Mouse (Mus musculus): ENCODE measurements around the gene Spty2d1.

GRCm38 (mm10) chr7:47013131-47013767 is 5.0 kb upstream of the Spty2d1 start:
- TF ChIP-seq CTCF (IDR thresholded peaks at IDR 0.05 in 2 of 3, conservative IDR thresholded peaks at IDR 0.05 in 1 of 3; ENCODE audit: control insufficient read depth in 1 of 3, insufficient read depth in 1 of 3, low read depth in 2 of 3, low read length in 3 of 3, poor library complexity in 1 of 3, severe bottlenecking in 1 of 3), result no peak
- no peak for TF ChIP-seq SMC3 (IDR thresholded peaks at IDR 0.05; ENCODE audit: low read depth, low read length)
- no peak for TF ChIP-seq EP300 (IDR thresholded peaks at IDR 0.05; ENCODE audit: low read depth in 1 of 2, low read length in 2 of 2)
- no peak for TF ChIP-seq ELF1 (IDR thresholded peaks at IDR 0.05; ENCODE audit: low read depth, low read length)
- no peak for TF ChIP-seq KAT2A (conservative IDR thresholded peaks at IDR 0.05; ENCODE audit: low read depth, low read length)
- no peak for TF ChIP-seq RCOR1 (IDR thresholded peaks at IDR 0.05; ENCODE audit: low read depth, low read length)
- TF ChIP-seq USF2 (IDR thresholded peaks at IDR 0.05; ENCODE audit: borderline replicate concordance in 1 of 2, insufficient read depth in 1 of 2, low read depth in 1 of 2, low read length in 2 of 2), result no peak
- TF ChIP-seq ZNF384 (IDR thresholded peaks at IDR 0.05; ENCODE audit: low read depth, low read length), result no peak
- no peak for TF ChIP-seq POLR2A (IDR thresholded peaks at IDR 0.05; ENCODE audit: control insufficient read depth in 1 of 2, insufficient read depth in 1 of 2, low read depth in 1 of 2, low read length in 2 of 2, poor library complexity in 1 of 2)
- no peak for TF ChIP-seq JUND (IDR thresholded peaks at IDR 0.05; ENCODE audit: low read depth, low read length)
- TF ChIP-seq MAX (IDR thresholded peaks at IDR 0.05; ENCODE audit: low read length), result no peak
- no peak for TF ChIP-seq ZC3H11A (IDR thresholded peaks at IDR 0.05; ENCODE audit: low read depth, low read length)
